Mouse (Mus musculus) frontal cortex, postnatal 36 days (tissue): ENCODE data around the gene Tll2.

Experiments used
- DNase-seq, 2 experiments: peaks; one replicate each; pipeline ENCODE4 v3.0.0; 2022; ENCODE audit warnings: low spot score in 2 of 2

The Tll2 gene

GRCm38 (mm10) chr19:41160388-41160787 lies 46.2 kb downstream of the Tll2 start:
- no peak for DNase-seq

GRCm38 (mm10) chr19:41154681-41155080 lies 52.0 kb downstream of the Tll2 start:
- no peak for DNase-seq

- no peak for DNase-seq
Observed at GRCm38 (mm10) chr19:41152462-41152861, 54.2 kb downstream of the Tll2 start.

- DNase-seq, result no peak
Observed at GRCm38 (mm10) chr19:41152016-41152370, 54.6 kb downstream of the Tll2 start.

- peak in 1 of 2 experiments; percentile 12 for DNase-seq
Observed at GRCm38 (mm10) chr19:41151321-41152015, 55.2 kb downstream of the Tll2 start.

- DNase-seq, result no peak
Observed at GRCm38 (mm10) chr19:41140961-41141360, 65.7 kb downstream of the Tll2 start.

GRCm38 (mm10) chr19:41139629-41140028 lies 67.0 kb downstream of the Tll2 start:
- no peak for DNase-seq

GRCm38 (mm10) chr19:41123009-41123408 lies 83.6 kb downstream of the Tll2 start:
- no peak for DNase-seq

- peak; percentile 78 to 84 for DNase-seq
Observed at GRCm38 (mm10) chr19:41119924-41120323, 86.7 kb downstream of the Tll2 start.

GRCm38 (mm10) chr19:41118346-41118745 lies 88.3 kb downstream of the Tll2 start:
- DNase-seq, result no peak

- no peak for DNase-seq
Observed at GRCm38 (mm10) chr19:41117334-41117733, 89.3 kb downstream of the Tll2 start.

GRCm38 (mm10) chr19:41114611-41115010 lies 92.0 kb downstream of the Tll2 start:
- no peak for DNase-seq

- peak; percentile 54 to 58 for DNase-seq
Observed at GRCm38 (mm10) chr19:41113911-41114531, 92.6 kb downstream of the Tll2 start.

GRCm38 (mm10) chr19:41112609-41113008 lies 94.0 kb downstream of the Tll2 start:
- DNase-seq, result no peak

GRCm38 (mm10) chr19:41109991-41110390 lies 96.6 kb downstream of the Tll2 start:
- no peak for DNase-seq

- no peak for DNase-seq
Observed at GRCm38 (mm10) chr19:41109496-41109895, 97.1 kb downstream of the Tll2 start.

GRCm38 (mm10) chr19:41108666-41109065 lies 98.0 kb downstream of the Tll2 start:
- DNase-seq, result no peak

- no peak for DNase-seq
Observed at GRCm38 (mm10) chr19:41107530-41107929, 99.1 kb downstream of the Tll2 start.

- peak in 1 of 2 experiments; percentile 49 for DNase-seq
Observed at GRCm38 (mm10) chr19:41104922-41105321, 101.7 kb downstream of the Tll2 start.

- DNase-seq, result peak; percentile 63 to 77
Observed at GRCm38 (mm10) chr19:41101390-41101789, 105.2 kb downstream of the Tll2 start.

GRCm38 (mm10) chr19:41100863-41101262 lies 105.8 kb downstream of the Tll2 start:
- no peak for DNase-seq

GRCm38 (mm10) chr19:41097038-41097437 lies 109.6 kb downstream of the Tll2 start:
- no peak for DNase-seq

- DNase-seq, result no peak
Observed at GRCm38 (mm10) chr19:41091901-41092300, 114.7 kb downstream of the Tll2 start.

GRCm38 (mm10) chr19:41089833-41090232 lies 116.8 kb downstream of the Tll2 start:
- DNase-seq, result peak; percentile 56 to 78
